Mouse (Mus musculus) megakaryocyte, embryonic 14.5 days (primary cell): Measurements from ENCODE around the gene Peli2.

Source experiments
- FLI1 ChIP-seq: IDR thresholded peaks from 2 replicates; pipeline ENCODE4 v1.6.1; 2012; ENCODE audit warnings: low read length, inconsistent platforms, mixed read lengths
- GATA1 ChIP-seq: IDR thresholded peaks from 3 replicates; pipeline ENCODE4 v1.6.1; 2012; ENCODE audit warnings: mixed read lengths, low read length, inconsistent platforms, borderline replicate concordance

DNA sequence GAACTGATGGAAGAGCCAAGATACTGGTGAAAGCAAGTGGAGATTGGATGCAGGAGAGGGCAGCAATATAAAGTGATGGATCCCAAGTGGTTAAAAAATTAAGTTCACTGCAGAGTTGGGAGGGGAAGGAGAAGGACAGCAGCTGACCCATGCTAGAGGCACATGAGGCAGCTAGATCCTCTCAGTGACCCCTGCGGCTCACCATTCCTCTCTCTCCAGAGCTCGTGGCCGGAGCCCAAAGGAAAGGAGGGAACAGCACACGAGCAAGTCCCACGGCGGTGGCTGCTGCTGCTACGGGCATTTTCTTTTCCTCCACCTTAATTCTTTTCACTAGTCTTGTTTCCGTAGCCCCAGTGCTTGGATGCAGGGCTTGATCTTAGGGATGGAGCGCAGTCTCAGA is 89.5 kb downstream of the Peli2 start:
- TF ChIP-seq GATA1 (no peak), FLI1 (no peak)
